Mouse (Mus musculus): ENCODE measurements around the gene Abhd13. TPM values are rescaled to one million over a fixed set of nuclear protein-coding genes. Genes with fewer than 3 reads are reported as not detected.

The Abhd13 gene
- 2.1 and 2.9 TPM in 2 replicates for polyA plus RNA-seq (2012; rRNA removed)

DNA sequence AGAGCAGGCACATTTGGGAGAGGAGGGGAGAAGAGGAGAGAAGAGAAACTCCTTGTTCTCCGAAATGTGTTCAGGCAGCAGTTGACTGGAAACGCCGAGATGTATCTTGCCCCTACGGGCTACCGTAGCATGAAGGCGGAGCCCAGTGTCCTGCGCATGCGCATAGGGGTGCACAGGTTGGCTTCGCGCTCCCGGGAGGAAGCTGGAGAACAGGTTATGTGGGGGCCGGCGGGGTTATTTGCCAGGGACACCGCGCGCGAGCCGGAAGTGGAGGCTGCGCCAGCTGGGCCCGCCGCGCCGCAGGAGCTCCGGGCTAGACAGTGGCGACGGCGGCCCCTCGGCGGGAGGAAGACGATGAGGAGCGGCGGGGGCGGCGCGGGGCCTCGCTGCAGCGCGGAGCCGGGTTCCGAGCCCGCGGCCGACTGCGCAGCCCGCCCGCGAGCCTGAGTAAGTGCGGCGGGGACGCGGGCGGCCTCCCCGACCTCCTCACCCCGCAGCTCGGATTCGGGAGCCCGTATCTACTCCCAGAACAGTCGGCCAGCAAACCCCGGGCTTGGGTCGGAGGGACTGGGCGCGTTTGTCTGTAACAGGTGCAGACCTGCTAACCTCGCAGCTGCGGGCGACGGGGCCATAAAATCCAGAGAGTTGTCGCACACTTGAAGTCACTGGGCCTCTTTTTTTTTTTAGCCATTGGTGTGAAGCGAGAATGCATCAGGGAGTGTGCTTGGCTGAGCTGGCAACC lies at the start of gene Abhd13, which contains the start of gene Lig4:
Gene Abhd13, plus strand, starts transcription at position 135 of the 742 bp plus-strand sequence.
Gene Lig4, minus strand, starts transcription at position 114 of the 742 bp plus-strand sequence.
- under 1% methylated on average over 68 of the region's 68 CpGs for whole genome bisulfite sequencing
- Histone ChIP-seq H3K27ac (ENCODE audit: insufficient read depth, low read depth, low read length) (peak within 1 kb of the TSS; percentile 34; the same call in 1 of the 2 replicates), H3K4me3 (ENCODE audit: low read depth, low read length) (peak within 1 kb of the TSS; percentile 92), H3K36me3 (ENCODE audit: control insufficient read depth, insufficient read depth, low read length) (peaks cover 11% of the 10 kb centered on the region), H3K4me1 (ENCODE audit: control insufficient read depth, insufficient read depth, insufficient read length, low read length) (peaks cover 14% of the 10 kb centered on the region), H3K27me3 (ENCODE audit: control insufficient read depth, insufficient read depth, low read length) (no peaks in the 10 kb centered on the region)
- TF ChIP-seq POLR2A (IDR thresholded peaks at IDR 0.05; ENCODE audit: low read depth, low read length): peak; percentile 72; the same call in 1 of the 2 replicates
- no peak for TF ChIP-seq CTCF (IDR thresholded peaks at IDR 0.05; ENCODE audit: extremely low read depth, insufficient read length, insufficient replicate concordance, low read depth, low read length)

DNA sequence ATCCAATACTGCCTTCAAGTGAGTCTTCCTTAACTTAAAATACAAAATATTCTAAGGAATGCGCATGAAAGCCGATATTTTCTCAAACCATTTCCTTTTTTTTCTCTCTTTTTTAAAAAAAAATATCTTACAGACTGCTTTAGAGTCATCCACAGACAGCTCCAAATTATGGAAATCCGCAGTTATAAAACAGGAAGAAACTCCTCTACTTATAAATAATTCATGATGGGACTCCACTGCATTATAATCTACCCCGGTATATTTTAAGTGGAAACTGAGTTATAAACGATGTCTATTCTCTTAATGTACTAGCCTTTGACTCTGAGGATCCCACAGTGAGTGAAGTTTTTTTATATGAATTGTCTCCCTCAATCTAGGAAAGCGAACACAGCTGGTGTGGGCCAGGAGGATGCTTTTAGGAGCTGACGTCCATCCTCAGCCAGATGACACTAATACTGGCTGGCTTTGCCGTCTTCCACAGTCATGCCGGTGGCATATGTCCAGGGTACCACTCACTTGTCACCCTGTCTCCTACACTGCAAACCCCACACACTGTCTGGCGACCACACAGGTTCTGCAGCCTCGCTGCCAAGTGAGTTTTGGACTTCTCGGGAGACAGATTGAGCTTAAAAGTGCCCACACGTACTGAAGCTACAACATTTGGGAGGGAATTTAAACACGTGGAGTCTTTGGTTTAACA lies 47.6 kb upstream of the Abhd13 start:
- Histone ChIP-seq H3K36me3 (ENCODE audit: control insufficient read depth, insufficient read depth, low read length) (no peaks in the 10 kb centered on the region), H3K4me3 (ENCODE audit: low read depth, low read length) (no peak overlapping the region), H3K27me3 (ENCODE audit: control insufficient read depth, insufficient read depth, low read length) (no peaks in the 10 kb centered on the region), H3K27ac (ENCODE audit: insufficient read depth, low read depth, low read length) (no peak overlapping the region), H3K4me1 (ENCODE audit: control insufficient read depth, insufficient read depth, insufficient read length, low read length) (no peaks in the 10 kb centered on the region)
- TF ChIP-seq CTCF (IDR thresholded peaks at IDR 0.05; ENCODE audit: extremely low read depth, insufficient read length, insufficient replicate concordance, low read depth, low read length) (no peak), POLR2A (IDR thresholded peaks at IDR 0.05; ENCODE audit: low read depth, low read length) (no peak)
- WGBS: 73% methylated on average over 14 of the region's 14 CpGs

DNA sequence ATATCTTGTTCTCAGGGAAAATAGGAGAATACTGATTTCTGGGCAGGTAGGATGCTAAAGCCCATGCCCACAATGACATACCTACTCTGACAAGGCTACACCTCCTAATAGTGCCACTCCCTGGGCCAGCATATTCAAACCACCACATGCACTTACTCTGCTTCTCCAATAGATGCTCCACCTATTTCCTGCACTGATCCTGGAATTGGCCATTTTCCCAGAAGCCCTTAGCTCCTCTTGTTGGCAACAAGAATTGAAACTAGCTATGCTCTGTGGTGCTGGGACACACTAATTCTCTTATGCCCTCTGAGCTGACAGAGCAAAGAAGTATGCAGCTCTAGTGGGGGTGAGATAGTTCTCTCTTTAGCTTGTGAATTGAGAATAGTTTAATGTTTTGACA lies 44.8 kb upstream of the Abhd13 start:
- no peaks in the 10 kb centered on the region for H3K36me3 ChIP-seq (ENCODE audit: control insufficient read depth, insufficient read depth, low read length)
- no peaks in the 10 kb centered on the region for H3K4me1 ChIP-seq (ENCODE audit: control insufficient read depth, insufficient read depth, insufficient read length, low read length)
- no peak overlapping the region for H3K4me3 ChIP-seq (ENCODE audit: low read depth, low read length)
- no peak overlapping the region for H3K27ac ChIP-seq (ENCODE audit: insufficient read depth, low read depth, low read length)
- TF ChIP-seq CTCF (IDR thresholded peaks at IDR 0.05; ENCODE audit: extremely low read depth, insufficient read length, insufficient replicate concordance, low read depth, low read length) (no peak), POLR2A (IDR thresholded peaks at IDR 0.05; ENCODE audit: low read depth, low read length) (no peak)
- no peaks in the 10 kb centered on the region for H3K27me3 ChIP-seq (ENCODE audit: control insufficient read depth, insufficient read depth, low read length)

DNA sequence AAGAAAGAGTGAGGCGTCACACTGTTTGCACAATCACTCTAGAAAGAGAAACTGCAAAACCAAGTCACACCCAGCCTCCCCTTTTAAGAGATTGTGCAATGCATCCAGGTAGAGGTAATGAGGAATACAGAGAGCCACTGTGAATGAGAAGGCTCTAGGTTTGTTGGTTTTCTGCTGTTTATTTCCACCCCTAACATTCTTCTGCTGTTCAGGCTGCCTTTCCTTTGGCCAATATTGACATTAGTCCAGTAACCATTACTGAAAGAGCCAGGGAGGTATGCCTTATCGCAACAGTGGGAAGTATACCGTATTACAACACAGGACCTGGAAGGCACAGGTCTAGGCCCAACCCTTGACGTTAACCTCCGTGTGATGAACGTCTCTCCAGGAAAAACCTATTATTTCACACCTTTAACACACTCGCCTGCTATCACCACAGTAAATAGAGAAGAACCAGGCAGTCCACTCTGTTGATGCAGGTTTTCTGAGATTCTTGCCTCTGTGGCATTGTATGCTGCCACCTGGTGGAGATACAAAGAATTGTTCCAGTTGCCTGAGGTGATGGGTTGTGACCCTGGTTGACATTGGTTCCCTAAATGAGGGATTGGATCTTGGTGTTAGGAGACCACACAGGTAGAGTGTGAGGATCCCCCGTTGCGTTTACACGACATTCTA lies 42.5 kb upstream of the Abhd13 start:
- H3K4me1 ChIP-seq (ENCODE audit: control insufficient read depth, insufficient read depth, insufficient read length, low read length): no peaks in the 10 kb centered on the region
- no peaks in the 10 kb centered on the region for H3K27me3 ChIP-seq (ENCODE audit: control insufficient read depth, insufficient read depth, low read length)
- TF ChIP-seq CTCF (IDR thresholded peaks at IDR 0.05; ENCODE audit: extremely low read depth, insufficient read length, insufficient replicate concordance, low read depth, low read length) (peak; percentile 34; the same call in 1 of the 2 replicates), POLR2A (IDR thresholded peaks at IDR 0.05; ENCODE audit: low read depth, low read length) (no peak)
- no peak overlapping the region for H3K4me3 ChIP-seq (ENCODE audit: low read depth, low read length)
- no peaks in the 10 kb centered on the region for H3K36me3 ChIP-seq (ENCODE audit: control insufficient read depth, insufficient read depth, low read length)
- H3K27ac ChIP-seq (ENCODE audit: insufficient read depth, low read depth, low read length): no peak overlapping the region
- 11% methylated on average over 10 of the region's 10 CpGs for WGBS

DNA sequence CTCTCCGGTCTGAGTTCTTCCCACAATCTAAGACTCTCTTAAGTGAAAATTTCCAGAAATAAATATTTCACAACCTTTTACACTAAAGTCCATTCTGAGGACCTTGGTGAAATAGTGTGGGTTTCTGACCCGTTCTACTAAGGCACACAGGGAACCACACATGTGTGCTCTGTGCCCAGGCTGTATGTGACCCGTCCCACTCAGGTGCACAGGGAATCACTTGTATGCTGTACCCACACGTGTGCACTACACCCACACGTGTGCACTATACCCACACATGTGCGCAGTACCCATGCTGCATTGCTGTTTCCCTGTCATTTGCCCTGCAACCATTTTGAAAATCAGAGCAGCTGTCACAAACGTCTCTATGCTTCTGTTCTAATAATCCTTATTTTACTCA lies 41.9 kb upstream of the Abhd13 start:
- WGBS: 64% methylated on average over 7 of the region's 7 CpGs
- H3K27ac ChIP-seq (ENCODE audit: insufficient read depth, low read depth, low read length): no peak overlapping the region
- no peak for TF ChIP-seq POLR2A (IDR thresholded peaks at IDR 0.05; ENCODE audit: low read depth, low read length)
- no peak for TF ChIP-seq CTCF (IDR thresholded peaks at IDR 0.05; ENCODE audit: extremely low read depth, insufficient read length, insufficient replicate concordance, low read depth, low read length)

DNA sequence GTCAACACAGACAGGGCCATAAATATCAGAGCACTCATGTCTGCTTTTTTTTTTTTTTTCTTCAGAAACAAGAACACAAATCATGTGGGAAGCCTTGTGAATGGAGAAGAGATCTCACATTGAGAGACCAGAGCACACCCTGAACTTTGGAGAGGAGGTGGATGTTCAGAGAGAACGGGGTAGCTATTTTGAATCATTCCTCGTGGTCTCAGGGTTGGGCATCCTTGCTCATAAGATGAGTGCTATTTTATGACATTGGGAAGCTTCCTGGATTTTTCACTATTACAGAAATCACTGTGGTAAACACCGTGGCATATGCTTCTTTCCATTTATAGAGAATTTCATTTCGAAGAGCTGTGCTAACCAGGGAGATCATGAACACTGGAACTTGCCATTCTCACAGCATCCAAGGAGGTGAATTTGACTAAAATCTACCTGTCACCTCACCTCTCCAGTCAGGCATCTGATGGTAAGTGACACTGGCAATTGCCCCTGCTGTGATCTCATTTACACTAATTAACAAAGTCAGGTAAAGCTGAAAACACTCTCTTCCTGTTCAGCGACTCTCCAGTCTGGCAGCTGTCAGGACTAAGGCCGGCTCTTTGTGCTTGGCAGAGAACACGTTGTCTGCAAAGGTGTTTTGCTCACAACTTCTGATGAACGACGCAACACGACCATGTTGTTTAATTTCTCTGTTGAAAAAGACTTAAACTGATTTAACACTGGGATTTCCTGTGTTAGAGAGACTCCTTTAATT lies 28.2 kb upstream of the Abhd13 start:
- 58% methylated on average over 10 of the region's 10 CpGs for WGBS
- no peak for TF ChIP-seq POLR2A (IDR thresholded peaks at IDR 0.05; ENCODE audit: low read depth, low read length)
- TF ChIP-seq CTCF (IDR thresholded peaks at IDR 0.05; ENCODE audit: extremely low read depth, insufficient read length, insufficient replicate concordance, low read depth, low read length): no peak
- Histone ChIP-seq H3K36me3 (ENCODE audit: control insufficient read depth, insufficient read depth, low read length) (no peaks in the 10 kb centered on the region), H3K27me3 (ENCODE audit: control insufficient read depth, insufficient read depth, low read length) (no peaks in the 10 kb centered on the region), H3K27ac (ENCODE audit: insufficient read depth, low read depth, low read length) (no peak overlapping the region), H3K4me3 (ENCODE audit: low read depth, low read length) (no peak overlapping the region), H3K4me1 (ENCODE audit: control insufficient read depth, insufficient read depth, insufficient read length, low read length) (no peaks in the 10 kb centered on the region)

More for the DNA sequence above, 41.9 kb upstream of the Abhd13 start:
- Histone ChIP-seq H3K4me3 (ENCODE audit: low read depth, low read length) (no peak overlapping the region), H3K36me3 (ENCODE audit: control insufficient read depth, insufficient read depth, low read length) (no peaks in the 10 kb centered on the region), H3K27me3 (ENCODE audit: control insufficient read depth, insufficient read depth, low read length) (no peaks in the 10 kb centered on the region), H3K4me1 (ENCODE audit: control insufficient read depth, insufficient read depth, insufficient read length, low read length) (no peaks in the 10 kb centered on the region)

Data from small intestine, adult 2 months (tissue).